Mouse (Mus musculus): ENCODE results near the gene Ddx10. TPM values are rescaled to one million over a fixed set of nuclear protein-coding genes. Genes with fewer than 3 reads are reported as not detected.

Ddx10 gene
- total and polyA plus RNA-seq, 3 experiments: 45.1 to 48.4 (median 46.5) TPM

DNA sequence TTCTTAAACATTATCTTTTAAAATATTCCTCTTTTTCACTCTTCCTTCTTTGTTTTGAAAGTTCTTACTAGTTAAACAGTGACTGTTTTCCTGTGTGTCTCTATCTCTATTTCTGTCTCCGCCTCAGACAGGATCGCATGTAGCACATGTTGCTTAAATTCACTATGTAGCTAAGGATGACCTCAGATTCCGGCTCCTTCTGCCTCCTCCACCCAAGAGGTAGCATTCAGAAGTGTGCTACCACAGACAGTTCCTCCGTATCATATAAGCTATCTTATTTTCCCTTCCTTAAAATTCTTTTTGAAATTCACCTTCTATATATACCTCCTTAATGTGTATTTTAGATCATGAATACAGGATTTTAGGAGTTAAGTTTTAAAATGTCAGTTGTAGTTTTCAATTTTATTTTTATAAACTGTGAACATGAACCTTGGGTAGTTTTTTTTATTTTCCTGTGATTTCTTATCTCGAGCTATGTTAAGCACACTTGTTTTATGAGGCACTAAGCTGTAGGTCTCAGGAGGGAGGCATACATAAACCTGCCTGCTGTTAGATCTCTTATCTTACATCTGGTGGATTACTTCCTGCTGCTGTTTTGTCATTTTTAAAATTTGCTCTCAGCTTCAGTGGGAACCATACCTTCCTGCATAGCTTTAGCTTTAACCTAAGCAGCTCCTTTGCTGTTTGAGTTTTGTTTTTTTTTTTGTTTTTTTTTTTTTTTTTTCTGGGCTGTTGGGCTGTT, 23.6 kb upstream of the Ddx10 start:
- Histone ChIP-seq H3K36me3 (ENCODE audit: control insufficient read depth in 1 of 2, insufficient read depth in 2 of 2, low read length in 2 of 2) (no peaks in the 10 kb centered on the region), H3K79me2 (ENCODE audit: control insufficient read depth, insufficient read depth, low read length, poor library complexity) (no peaks in the 10 kb centered on the region), H3K4me3 (ENCODE audit: control insufficient read depth in 1 of 2, insufficient read depth in 1 of 2, low read depth in 2 of 2, low read length in 2 of 2) (no peak overlapping the region), H3K27ac (ENCODE audit: control insufficient read depth, low read depth, low read length) (no peak overlapping the region), H3K9ac (ENCODE audit: control insufficient read depth, low read depth, low read length, poor library complexity, severe bottlenecking) (no peak overlapping the region), H3K27me3 (ENCODE audit: control insufficient read depth in 1 of 2, insufficient read depth in 2 of 2, low read length in 2 of 2) (peaks cover 1 to 2% of the 10 kb centered on the region in 2 experiments; a peak in 3 of 4 replicates), H3K9me3 (replicated peaks; ENCODE audit: insufficient read depth, low read length) (no peaks in the 10 kb centered on the region), H3K4me1 (ENCODE audit: control insufficient read depth in 1 of 2, insufficient read depth in 2 of 2, low read length in 2 of 2) (no peaks in the 10 kb centered on the region)
- TF ChIP-seq NELFE (IDR thresholded peaks at IDR 0.05; ENCODE audit: low read depth, low read length) (no peak), CHD2 (IDR thresholded peaks at IDR 0.05; ENCODE audit: low read length) (no peak), ZNF384 (IDR thresholded peaks at IDR 0.05; ENCODE audit: low read depth, low read length) (no peak), NRF1 (IDR thresholded peaks at IDR 0.05; ENCODE audit: insufficient read depth, low read depth, low read length, poor library complexity, severe bottlenecking) (no peak), JUND (IDR thresholded peaks at IDR 0.05; ENCODE audit: low read depth, low read length) (no peak), CTCF (IDR thresholded peaks at IDR 0.05 in 2 of 3, conservative IDR thresholded peaks at IDR 0.05 in 1 of 3; ENCODE audit: control insufficient read depth in 1 of 3, insufficient read depth in 1 of 3, low read depth in 2 of 3, low read length in 3 of 3, poor library complexity in 1 of 3, severe bottlenecking in 1 of 3) (no peak), ETS1 (IDR thresholded peaks at IDR 0.05; ENCODE audit: low read depth, low read length) (no peak), USF2 (IDR thresholded peaks at IDR 0.05; ENCODE audit: borderline replicate concordance in 1 of 2, insufficient read depth in 1 of 2, low read depth in 1 of 2, low read length in 2 of 2) (no peak), UBTF (IDR thresholded peaks at IDR 0.05; ENCODE audit: borderline replicate concordance, insufficient read depth, low read depth, low read length) (no peak), MAX (IDR thresholded peaks at IDR 0.05; ENCODE audit: low read length) (no peak), CHD1 (IDR thresholded peaks at IDR 0.05; ENCODE audit: low read depth, low read length) (no peak), HCFC1 (IDR thresholded peaks at IDR 0.05; ENCODE audit: low read depth, low read length) (no peak), SMC3 (IDR thresholded peaks at IDR 0.05; ENCODE audit: low read depth, low read length) (no peak), MAFK (IDR thresholded peaks at IDR 0.05; ENCODE audit: borderline replicate concordance, low read depth, low read length) (no peak), EP300 (IDR thresholded peaks at IDR 0.05; ENCODE audit: low read depth in 1 of 2, low read length in 2 of 2) (no peak), GABPA (IDR thresholded peaks at IDR 0.05; ENCODE audit: low read depth, low read length) (no peak), ZC3H11A (IDR thresholded peaks at IDR 0.05; ENCODE audit: low read depth, low read length) (no peak), MEF2A (IDR thresholded peaks at IDR 0.05; ENCODE audit: extremely low read depth, insufficient replicate concordance, low read depth, low read length, poor library complexity, severe bottlenecking) (no peak), POLR2AphosphoS5 (IDR thresholded peaks at IDR 0.05; ENCODE audit: borderline replicate concordance, low read depth, low read length) (no peak), ZKSCAN1 (IDR thresholded peaks at IDR 0.05; ENCODE audit: low read depth, low read length) (no peak)
- no peak for DNase-seq (ENCODE audit: low read depth, low spot score)

Measured in MEL (cell line).